Mouse (Mus musculus): ENCODE results near the gene Mup2. TPM values are rescaled to one million over a fixed set of nuclear protein-coding genes. Genes with fewer than 3 reads are reported as not detected.
"Not testable (repeated sequence)": the region's sequence is repeated elsewhere in the genome, so short reads cannot be mapped to it uniquely, and the experiment has no call there.

Gene Mup2
- total RNA-seq (2021) (not detected), polyA plus RNA-seq (2012; rRNA removed) (not detected in 2 replicates)
- long read RNA-seq = 0 reads

- DNase-seq = not testable (repeated sequence)
These were observed at the start of gene Mup2 for GRCm38 (mm10) chr4:60154189-60154588. Mup2 (minus strand) TSS chr4:60154289.

Other genes with a start within 250 kb of the Mup2 start
- gene Slc46a2, start 239.2 kb downstream of the Mup2 start, total RNA-seq (2021) = not detected
- gene Slc46a2, start 239.2 kb downstream of the Mup2 start, polyA plus RNA-seq (2012; rRNA removed) = not detected in 2 replicates
- not detected for gene Mup4, start 193.6 kb downstream of the Mup2 start, total RNA-seq (2021)
- not detected in 2 replicates for gene Mup4, start 193.6 kb downstream of the Mup2 start, polyA plus RNA-seq (2012; rRNA removed)
- gene Mup6, start 190.0 kb downstream of the Mup2 start, total RNA-seq (2021) = not detected
- not detected in 2 replicates for gene Mup6, start 190.0 kb downstream of the Mup2 start, polyA plus RNA-seq (2012; rRNA removed)
- 1 to 10 TPM; 5.9 to 6.4 TPM for gene Mup7, start 83.8 kb downstream of the Mup2 start, total RNA-seq (2021)
- gene Mup7, start 83.8 kb downstream of the Mup2 start, polyA plus RNA-seq (2012; rRNA removed) = not detected in 2 replicates
- gene Mup8, start 68.3 kb upstream of the Mup2 start, total RNA-seq (2021) = not detected
- gene Mup8, start 68.3 kb upstream of the Mup2 start, polyA plus RNA-seq (2012; rRNA removed) = not detected in 2 replicates